Mouse (Mus musculus): ENCODE data around the gene Fkbp15.

DNA sequence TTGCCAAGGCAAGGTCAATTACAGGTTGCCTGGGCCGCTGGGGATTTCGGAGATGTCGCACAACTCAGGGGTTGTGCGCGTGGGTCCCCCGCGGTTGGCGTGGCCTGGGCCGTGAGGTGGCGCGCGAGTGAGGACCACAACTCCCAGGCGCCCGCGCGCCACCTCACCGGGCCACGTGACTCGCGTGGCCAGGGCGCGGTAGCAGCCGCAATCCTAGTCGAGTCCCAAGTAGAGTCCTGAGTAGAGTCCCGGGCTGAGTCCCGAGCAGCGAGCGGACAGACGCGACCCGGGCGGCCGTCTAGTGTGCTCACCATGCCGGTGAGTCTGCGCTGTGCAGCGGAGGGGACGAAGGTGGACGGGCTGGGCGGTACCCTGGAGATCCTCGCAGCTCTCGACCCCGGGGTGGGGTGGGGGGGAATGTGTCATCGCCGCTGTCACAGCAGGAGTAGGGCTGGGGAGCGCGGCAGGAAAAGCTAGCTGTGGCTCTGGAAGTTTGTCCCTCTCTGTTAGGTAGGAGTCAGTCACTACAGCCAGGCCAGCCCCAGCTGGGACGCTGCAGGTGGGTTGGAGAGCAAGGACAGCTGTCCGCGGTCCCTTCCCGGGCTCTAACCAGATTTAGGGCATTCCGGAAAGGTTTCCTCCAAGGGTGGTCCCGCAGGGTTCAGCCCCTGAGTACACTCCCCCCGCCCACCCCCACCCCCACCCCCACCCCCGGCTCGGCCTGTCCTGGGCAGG, 73.9 kb downstream of the Fkbp15 start:
- TF ChIP-seq GATA1 (IDR thresholded peaks at IDR 0.05; ENCODE audit: borderline replicate concordance, low read length) = no peak
- no peak for TF ChIP-seq CTCF (IDR thresholded peaks at IDR 0.05; ENCODE audit: low read depth, low read length)
- TF ChIP-seq POLR2AphosphoS5 (IDR thresholded peaks at IDR 0.05; ENCODE audit: insufficient replicate concordance, low read depth, low read length) = no peak
- no peak for TF ChIP-seq GATA2 (IDR thresholded peaks at IDR 0.05; ENCODE audit: borderline replicate concordance, low read depth, low read length)
